Mouse (Mus musculus): ENCODE measurements at regions not wholly inside any gene's neighbourhood (a gene's known extent, or its start where the extent isn't known, plus 50 kb on each side); places are given as distances from the start of the nearest gene placed in this dataset.

DNA sequence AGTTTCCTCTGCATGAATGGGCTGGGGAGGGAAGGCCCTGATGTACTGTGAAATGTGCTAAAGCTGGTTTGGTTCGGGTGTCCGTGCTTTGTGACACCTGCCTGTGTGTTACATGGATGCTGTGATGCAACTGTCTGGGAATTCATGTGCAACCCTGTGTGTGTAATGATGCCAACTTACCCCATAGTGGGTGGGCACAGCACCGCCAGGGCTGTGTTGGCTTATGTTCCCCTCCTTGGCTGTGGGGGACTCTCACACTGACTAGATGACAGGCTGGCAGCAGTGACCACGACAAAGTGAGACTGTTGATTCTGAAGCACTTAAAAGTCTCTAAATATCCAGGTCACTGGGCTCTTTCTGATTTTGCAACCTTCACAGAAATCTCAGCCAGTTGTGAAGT, 212.2 kb downstream of the En1 start:
- no peak for ATAC-seq
- CTCF ChIA-PET, result no interaction called here
- H3K27me3 ChIP-seq, result no peaks in the 10 kb centered on the region
- POLR2A ChIA-PET, result no interaction called here
- TF ChIP-seq CTCF (IDR thresholded peaks at IDR 0.05), result no peak
- no peak for DNase-seq (ENCODE audit: low read depth, low spot score)
- in situ Hi-C loops (cut with MboI; ENCODE audit: low pct_unique_long_range_greater_than_20kb), result no loop called here

DNA sequence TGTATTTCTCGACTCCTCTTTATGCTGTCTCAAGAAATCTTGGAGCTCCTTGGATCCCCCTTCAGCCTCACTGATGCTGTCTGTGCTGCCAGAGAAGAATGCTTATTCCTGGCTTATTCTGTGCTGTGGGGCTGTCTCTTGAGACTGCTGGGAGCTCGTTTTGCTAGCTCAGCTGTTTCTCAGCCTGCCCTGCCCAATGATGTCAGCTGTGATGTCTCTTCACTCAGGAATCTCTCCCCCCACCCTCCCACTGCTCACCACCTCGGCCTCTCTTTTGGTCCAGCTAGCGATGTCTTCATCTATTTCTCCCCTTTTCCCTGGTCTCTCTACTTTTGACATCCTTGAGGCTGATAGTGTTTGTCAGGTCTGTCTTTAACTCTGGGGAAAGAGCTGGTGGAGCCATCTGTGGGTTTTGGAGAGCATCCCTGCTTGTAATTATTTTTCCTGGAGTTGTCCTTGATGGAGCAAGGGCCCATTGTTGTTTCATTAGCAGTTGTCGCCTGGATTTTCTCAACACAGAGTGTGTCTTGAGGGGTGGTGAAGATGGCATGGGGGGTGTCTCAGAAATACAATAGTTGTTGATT, 214.1 kb downstream of the En1 start:
- ATAC-seq, result no peak

DNA sequence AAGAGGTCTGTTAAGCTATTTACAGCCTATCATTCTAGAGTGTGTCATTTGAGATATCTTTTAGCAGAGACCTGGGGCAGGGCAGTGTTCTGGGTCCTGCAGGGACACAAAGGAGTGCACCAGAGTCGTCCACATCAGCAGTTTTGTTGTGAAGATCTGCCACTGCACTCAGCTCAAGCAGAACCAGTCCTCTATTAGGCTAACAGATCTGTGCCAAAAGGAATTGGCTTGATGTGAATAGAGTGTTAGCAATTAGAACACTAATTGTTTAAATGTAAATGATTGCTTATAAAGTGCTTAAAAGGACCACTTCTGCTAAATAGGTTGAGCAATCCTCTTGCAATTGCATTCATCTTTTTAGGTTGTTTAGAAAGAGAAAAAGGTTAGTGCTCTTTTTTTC, 215.3 kb downstream of the En1 start:
- no peaks in the 10 kb centered on the region for H3K27me3 ChIP-seq
- ChIA-PET POLR2A (no interaction called here), CTCF (no interaction called here)
- ATAC-seq (no peak), DNase-seq (ENCODE audit: low read depth, low spot score) (no peak)
- no peak for TF ChIP-seq CTCF (IDR thresholded peaks at IDR 0.05)
- in situ Hi-C loops (cut with MboI; ENCODE audit: low pct_unique_long_range_greater_than_20kb), result no loop called here

More for the DNA sequence above, 214.1 kb downstream of the En1 start:
- CTCF ChIA-PET, result no interaction called here
- no peak for DNase-seq (ENCODE audit: low read depth, low spot score)
- H3K27me3 ChIP-seq, result no peaks in the 10 kb centered on the region
- in situ Hi-C loops (cut with MboI; ENCODE audit: low pct_unique_long_range_greater_than_20kb), result no loop called here
- TF ChIP-seq CTCF (IDR thresholded peaks at IDR 0.05), result no peak
- POLR2A ChIA-PET, result no interaction called here

DNA sequence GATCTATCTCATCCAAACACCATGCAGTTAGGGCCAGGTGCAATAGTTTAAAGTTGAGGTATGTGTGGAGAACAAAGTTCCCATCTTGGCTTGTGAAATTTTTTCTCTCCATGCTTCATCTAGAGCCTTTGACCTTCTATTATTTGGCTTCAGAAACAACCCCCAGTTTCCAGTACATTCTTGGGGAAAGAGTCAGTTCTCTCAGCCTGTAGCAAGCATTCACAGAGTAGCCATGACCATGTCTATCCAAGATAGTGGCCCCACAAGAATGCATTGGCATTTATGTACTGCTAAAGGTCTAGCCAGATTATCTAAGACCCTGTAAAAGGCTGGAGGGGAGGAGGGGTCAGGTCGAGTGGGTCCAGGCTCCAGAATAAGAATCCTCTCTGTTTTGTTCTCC, 229.8 kb downstream of the En1 start:
- no peaks in the 10 kb centered on the region for H3K27me3 ChIP-seq
- POLR2A ChIA-PET, result no interaction called here
- CTCF ChIA-PET, result no interaction called here
- no peak for DNase-seq (ENCODE audit: low read depth, low spot score)
- no peak for TF ChIP-seq CTCF (IDR thresholded peaks at IDR 0.05)
- in situ Hi-C loops (cut with MboI; ENCODE audit: low pct_unique_long_range_greater_than_20kb), result no loop called here
- no peak for ATAC-seq

- CTCF ChIA-PET, result interaction anchor here (1.7 kb wide), 1 partner anchor 12 kb away, joined by 3 read pairs; no protein-coding TSS in a partner anchor
- no peak for DNase-seq (ENCODE audit: low read depth, low spot score)
- ATAC-seq, result no peak
- TF ChIP-seq CTCF (IDR thresholded peaks at IDR 0.05), result no peak
- peaks cover 11% of the 10 kb centered on the region for H3K27me3 ChIP-seq
- in situ Hi-C loops (cut with MboI; ENCODE audit: low pct_unique_long_range_greater_than_20kb), result no loop called here
- POLR2A ChIA-PET, result no interaction called here
Measured at GRCm38 (mm10) chr1:120842596-120842995, 240.4 kb downstream of the En1 start.

DNA sequence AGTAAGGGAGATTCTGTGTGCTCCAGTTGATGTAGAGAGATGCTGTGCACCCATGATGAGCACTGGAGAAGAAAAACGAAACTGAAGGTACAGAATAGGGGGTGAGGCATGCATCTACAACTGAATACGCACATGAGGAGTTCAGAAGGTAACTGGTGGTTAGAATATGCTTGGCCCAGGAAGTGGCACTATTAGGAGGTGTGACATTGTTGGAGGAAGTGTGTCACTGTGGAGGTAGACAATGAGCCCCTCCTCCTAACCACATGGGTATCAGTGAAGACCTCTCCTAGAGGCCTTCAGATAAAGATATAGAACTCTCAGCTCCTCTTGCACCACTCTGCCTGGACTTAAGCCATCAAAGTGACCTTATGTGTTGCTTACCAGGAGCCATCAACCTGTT, 243.9 kb downstream of the En1 start:
- DNase-seq (ENCODE audit: low read depth, low spot score) (no peak), ATAC-seq (no peak)
- ChIA-PET POLR2A (no interaction called here), CTCF (no interaction called here)
- H3K27me3 ChIP-seq, result peaks cover 10% of the 10 kb centered on the region
- in situ Hi-C loops (cut with MboI; ENCODE audit: low pct_unique_long_range_greater_than_20kb), result no loop called here
- TF ChIP-seq CTCF (IDR thresholded peaks at IDR 0.05), result no peak

GRCm38 (mm10) chr1:120851860-120852503, 249.8 kb downstream of the En1 start:
- DNase-seq (ENCODE audit: low read depth, low spot score) (no peak), ATAC-seq (no peak)
- H3K27me3 ChIP-seq, result peaks cover 2% of the 10 kb centered on the region
- in situ Hi-C loops (cut with MboI; ENCODE audit: low pct_unique_long_range_greater_than_20kb), result no loop called here
- no peak for TF ChIP-seq CTCF (IDR thresholded peaks at IDR 0.05)
- CTCF ChIA-PET, result no interaction called here
- POLR2A ChIA-PET, result no interaction called here

GRCm38 (mm10) chr1:120857566-120857965, 255.3 kb downstream of the En1 start:
- DNase-seq (ENCODE audit: low read depth, low spot score) (no peak), ATAC-seq (no peak)
- in situ Hi-C loops (cut with MboI; ENCODE audit: low pct_unique_long_range_greater_than_20kb), result no loop called here
- no peak for TF ChIP-seq CTCF (IDR thresholded peaks at IDR 0.05)
- ChIA-PET POLR2A (no interaction called here), CTCF (no interaction called here)
- peaks cover 3% of the 10 kb centered on the region for H3K27me3 ChIP-seq

- POLR2A ChIA-PET, result no interaction called here
- no peak for ATAC-seq
- in situ Hi-C loops (cut with MboI; ENCODE audit: low pct_unique_long_range_greater_than_20kb), result no loop called here
- CTCF ChIA-PET, result no interaction called here
- peaks cover 3% of the 10 kb centered on the region for H3K27me3 ChIP-seq
- no peak for TF ChIP-seq CTCF (IDR thresholded peaks at IDR 0.05)
- DNase-seq (ENCODE audit: low read depth, low spot score), result no peak
Measured at GRCm38 (mm10) chr1:120859546-120859945, 257.3 kb downstream of the En1 start.

- POLR2A ChIA-PET, result no interaction called here
- ATAC-seq (no peak), DNase-seq (ENCODE audit: low read depth, low spot score) (no peak)
- CTCF ChIA-PET, result interaction anchor here (0.6 to 1.1 kb wide), 3 partner anchors 48 to 230 kb away, joined by 3 read pairs; no protein-coding TSS in a partner anchor
- TF ChIP-seq CTCF (IDR thresholded peaks at IDR 0.05), result peak; percentile 35
- in situ Hi-C loops (cut with MboI; ENCODE audit: low pct_unique_long_range_greater_than_20kb), result no loop called here
- no peaks in the 10 kb centered on the region for H3K27me3 ChIP-seq
Measured at GRCm38 (mm10) chr1:120872554-120872953, 270.3 kb downstream of the En1 start.

GRCm38 (mm10) chr1:120882959-120883549, 280.8 kb downstream of the En1 start:
- no peak for DNase-seq (ENCODE audit: low read depth, low spot score)
- no peak for TF ChIP-seq CTCF (IDR thresholded peaks at IDR 0.05)
- peaks cover 8% of the 10 kb centered on the region for H3K27me3 ChIP-seq
- ChIA-PET CTCF (no interaction called here), POLR2A (no interaction called here)
- ATAC-seq, result no peak
- in situ Hi-C loops (cut with MboI; ENCODE audit: low pct_unique_long_range_greater_than_20kb), result no loop called here
